Mouse (Mus musculus) thymus, adult 2 months (tissue): Measurements from ENCODE around the gene Enpep.

Source experiments
- CTCF ChIP-seq: fragments of 200-500 bp; IDR thresholded peaks from 2 replicates; pipeline ENCODE4 v1.5.1; 2012; ENCODE audit warnings: mild to moderate bottlenecking, control low read depth, low read length, moderate library complexity, borderline replicate concordance; ENCODE audit not compliant: control insufficient read depth, poor library complexity, insufficient read depth; ENCODE audit errors: extremely low read depth
- POLR2A ChIP-seq: fragments of 200-500 bp; IDR thresholded peaks from 2 replicates; pipeline ENCODE4 v1.6.1; 2012; ENCODE audit warnings: mild to moderate bottlenecking, low read length, control low read depth, moderate library complexity; ENCODE audit not compliant: control insufficient read depth, poor library complexity, insufficient read depth; ENCODE audit errors: extremely low read depth

- no peak for TF ChIP-seq POLR2A
- TF ChIP-seq CTCF, result no peak
Observed at GRCm38 (mm10) chr3:129373108-129373507, 40.6 kb upstream of the Enpep start.
